Mouse (Mus musculus) ES-E14 (cell line): ENCODE results near the gene Gatad2b.

Experiments used
- HCFC1 ChIP-seq: IDR thresholded peaks from 2 replicates; pipeline ENCODE4 v1.6.1; 2012; ENCODE audit warnings: low read length, inconsistent platforms, borderline replicate concordance; ENCODE audit not compliant: insufficient read depth
- MAFK ChIP-seq: IDR thresholded peaks from 2 replicates; pipeline ENCODE4 v1.6.1; 2014; ENCODE audit warnings: mild to moderate bottlenecking, low read depth, low read length, inconsistent platforms; ENCODE audit not compliant: insufficient read depth
- ZC3H11A ChIP-seq: IDR thresholded peaks from 2 replicates; pipeline ENCODE4 v1.6.1; 2012; ENCODE audit warnings: low read depth, mild to moderate bottlenecking, inconsistent platforms, low read length, borderline replicate concordance

DNA sequence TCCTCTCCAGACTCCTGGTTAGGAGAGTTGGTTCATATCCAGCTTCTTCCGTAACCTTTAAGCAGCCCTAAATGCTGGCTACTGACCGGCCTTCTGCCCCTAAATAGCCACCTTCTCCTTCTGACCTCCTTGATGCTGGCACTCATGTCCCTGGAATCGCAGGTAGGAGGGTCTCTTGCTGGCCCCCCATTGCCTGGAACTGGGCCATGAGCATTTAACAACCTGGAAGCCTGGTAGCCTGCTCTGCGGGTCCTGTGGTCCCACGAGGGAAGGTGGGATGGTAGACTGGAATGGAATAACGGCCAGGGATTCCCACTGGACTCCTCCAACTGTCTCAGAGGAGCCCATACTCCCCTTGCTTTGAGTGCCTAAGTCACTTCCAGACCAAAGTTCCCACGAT is 78.9 kb downstream of the Gatad2b start:
- TF ChIP-seq MAFK = no peak
- TF ChIP-seq ZC3H11A = no peak
- no peak for TF ChIP-seq HCFC1
